Mouse (Mus musculus) urinary bladder, adult 2 months (tissue): ENCODE results near the gene Spata2. TPM values are rescaled to one million over a fixed set of nuclear protein-coding genes. Genes with fewer than 3 reads are reported as not detected.

Experiments used
- DNase-seq: peaks from one replicate; pipeline ENCODE4 v3.0.0; 2022; ENCODE audit warnings: low spot score
- polyA plus RNA-seq: library from polyadenylated mRNA; depleted of rRNA; stranded (reverse); fragments of >200 nt; gene quantifications from 2 replicates; pipeline ENCODE4 v1.2.3, GENCODE M21; 2012

The Spata2 gene
- polyA plus RNA-seq, 1 experiment, result 15.2 TPM

DNA sequence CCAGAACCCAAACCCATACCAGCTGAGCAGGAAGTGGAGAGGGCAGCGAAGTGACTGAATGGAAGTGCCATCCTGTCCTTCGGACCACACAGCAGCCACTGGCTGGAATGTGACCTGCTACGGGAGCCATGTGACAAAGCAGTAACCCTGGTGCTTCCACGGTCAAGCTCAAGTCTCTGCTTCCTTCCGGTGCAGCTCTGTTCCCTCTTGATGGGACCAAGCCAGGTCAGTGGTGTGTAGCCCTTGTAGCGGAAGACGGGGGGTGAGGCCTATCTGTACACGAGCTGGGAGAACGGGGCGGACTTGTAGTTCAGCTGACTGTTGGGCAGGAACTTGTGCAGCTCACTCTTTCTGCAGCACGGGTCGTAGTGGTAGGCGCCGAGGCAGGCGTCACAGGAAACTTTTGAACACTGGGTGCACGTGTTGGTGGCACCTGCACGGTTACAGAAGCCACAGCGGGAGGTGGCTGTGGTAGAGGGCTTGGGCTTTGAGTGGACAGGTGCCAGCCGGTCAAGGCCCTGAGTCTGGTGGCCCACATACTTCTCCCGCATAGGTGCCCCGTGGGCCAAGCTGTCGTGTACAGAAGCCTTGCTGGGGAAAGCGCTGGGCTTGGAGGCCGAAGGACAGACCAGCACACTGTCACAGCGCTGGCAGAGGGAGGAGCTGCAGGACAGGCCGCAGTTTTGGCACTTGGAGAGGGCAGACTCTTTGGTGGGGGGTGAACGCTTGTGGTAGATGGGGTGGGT, 9.4 kb downstream of the Spata2 start:
- no peak for DNase-seq

- no peak for DNase-seq
Observed at GRCm38 (mm10) chr2:167482681-167483080, 10.0 kb downstream of the Spata2 start.

DNA sequence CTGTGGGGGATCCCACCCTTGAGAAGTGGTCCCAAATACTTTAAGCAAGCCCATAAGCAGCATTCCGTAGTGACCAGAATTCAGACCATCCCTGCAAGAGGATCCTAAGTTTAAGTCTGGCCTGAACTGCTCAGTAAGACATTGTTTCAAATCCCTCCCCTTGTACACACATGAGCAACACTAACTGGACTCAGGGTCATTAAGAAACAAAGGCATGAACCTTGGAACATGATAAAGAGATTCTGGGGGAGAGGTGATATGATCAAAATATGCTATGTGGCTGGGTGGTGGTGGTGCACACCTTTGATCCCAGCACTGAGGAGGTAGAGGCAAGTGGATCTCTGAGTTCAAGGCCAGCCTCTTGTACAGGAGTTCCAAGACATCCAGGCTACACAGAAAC, 13.2 kb downstream of the Spata2 start:
- no peak for DNase-seq

DNA sequence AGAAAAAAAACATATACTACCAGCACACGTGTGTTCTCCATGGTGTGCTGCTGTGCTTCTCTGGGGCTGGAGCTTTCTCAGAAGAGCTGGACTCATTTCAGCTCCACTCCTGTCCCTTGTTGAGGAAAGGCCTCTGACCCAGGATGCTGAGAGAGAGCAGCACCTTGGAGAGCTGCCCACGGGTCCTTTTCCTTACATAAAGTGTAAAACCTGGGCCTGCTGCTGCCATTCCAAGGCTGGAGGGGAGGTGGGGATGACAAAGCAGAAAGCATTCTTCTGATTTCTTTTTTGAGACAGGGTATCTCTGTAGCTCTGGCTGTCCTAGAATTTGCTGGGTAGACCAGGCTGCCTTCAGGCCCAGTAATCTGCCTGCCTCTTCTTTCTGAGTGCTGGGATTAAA, 14.6 kb downstream of the Spata2 start:
- no peak for DNase-seq

DNA sequence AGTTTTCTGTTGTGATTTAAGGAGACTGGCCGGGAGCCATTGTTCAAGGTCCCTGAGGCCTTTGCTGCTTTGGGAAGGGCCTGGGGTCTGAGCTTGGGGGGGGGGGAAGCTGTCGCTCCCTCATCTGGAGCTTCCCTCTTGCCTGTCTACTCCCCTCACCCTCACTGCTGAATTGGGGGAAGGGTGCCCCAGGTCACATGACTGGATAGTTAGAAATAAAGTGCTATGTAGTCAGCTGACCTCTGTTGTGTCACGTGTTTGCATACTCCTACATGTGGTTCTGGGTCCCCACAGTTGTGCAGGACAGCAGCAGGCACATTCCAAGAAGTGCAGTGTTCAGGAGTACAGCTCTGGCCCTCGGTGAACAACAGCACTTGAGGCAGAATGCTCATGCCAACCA, 15.9 kb downstream of the Spata2 start:
- DNase-seq, result no peak

DNA sequence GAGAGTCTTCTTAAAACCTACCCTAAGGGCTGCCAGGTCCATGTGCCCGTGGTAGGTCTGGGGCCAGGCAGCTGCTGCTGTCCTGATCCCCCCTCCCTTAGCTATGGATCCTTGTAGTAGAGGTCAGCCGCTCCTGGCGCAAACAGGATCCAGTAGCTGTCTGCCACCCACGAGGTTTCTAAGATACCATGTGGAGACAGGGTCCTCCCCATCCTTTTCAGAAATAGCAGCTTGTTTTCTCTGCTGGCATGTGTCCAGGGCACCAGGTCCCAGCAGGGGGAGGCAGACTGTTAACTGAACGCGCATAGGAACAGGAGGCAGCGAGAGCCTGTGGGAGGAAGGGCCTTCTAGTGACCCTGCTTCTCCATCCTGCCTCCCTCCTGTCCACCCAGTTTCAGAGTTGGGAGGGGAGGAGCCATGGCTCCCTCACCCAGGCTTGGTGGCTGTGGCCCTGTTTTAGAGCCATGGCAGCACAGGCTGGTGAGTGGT, 16.4 kb downstream of the Spata2 start:
- DNase-seq, result no peak

GRCm38 (mm10) chr2:167475596-167475995, 17.1 kb downstream of the Spata2 start:
- no peak for DNase-seq

- DNase-seq, result no peak
Observed at GRCm38 (mm10) chr2:167474218-167474617, 18.5 kb downstream of the Spata2 start.

DNA sequence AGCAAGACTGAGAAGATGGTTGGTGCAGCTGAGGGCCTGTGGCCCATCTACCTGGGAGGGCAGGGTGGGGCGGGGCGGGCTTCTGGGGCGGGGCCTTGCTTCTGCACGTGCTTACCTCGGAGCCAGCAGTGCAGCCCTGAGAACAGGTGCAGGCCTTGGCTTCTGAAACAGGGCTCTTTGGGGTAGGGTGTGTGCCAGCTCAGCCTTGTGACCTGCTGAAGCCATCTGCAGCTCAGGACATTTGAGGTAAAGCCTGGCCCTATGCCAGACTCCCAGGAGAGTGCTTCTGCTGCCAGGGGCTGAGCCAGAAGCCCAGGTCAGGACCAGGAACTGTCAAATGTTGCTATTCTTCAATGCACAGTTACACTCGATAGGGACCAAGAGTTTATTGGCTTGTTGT, 21.1 kb downstream of the Spata2 start:
- no peak for DNase-seq

DNA sequence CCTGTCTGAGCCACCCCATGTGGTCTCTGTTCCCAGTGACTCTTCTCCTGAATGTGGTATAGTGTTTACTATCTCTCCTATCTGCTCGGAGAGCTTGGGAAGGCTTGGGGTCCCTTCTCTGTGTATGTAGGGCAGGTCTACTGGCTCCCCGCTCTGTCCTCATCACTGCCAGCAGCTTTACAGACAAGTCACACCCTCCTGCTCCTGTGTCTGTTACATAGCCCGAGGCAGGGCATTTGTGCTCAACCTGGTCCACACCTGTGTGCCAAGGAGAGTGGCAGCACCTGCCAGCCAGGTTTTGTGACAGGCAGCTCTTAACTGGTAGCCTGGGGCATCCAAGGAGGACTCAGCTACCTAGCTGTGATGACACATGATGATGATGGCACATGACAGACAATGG, 22.1 kb downstream of the Spata2 start:
- no peak for DNase-seq

DNA sequence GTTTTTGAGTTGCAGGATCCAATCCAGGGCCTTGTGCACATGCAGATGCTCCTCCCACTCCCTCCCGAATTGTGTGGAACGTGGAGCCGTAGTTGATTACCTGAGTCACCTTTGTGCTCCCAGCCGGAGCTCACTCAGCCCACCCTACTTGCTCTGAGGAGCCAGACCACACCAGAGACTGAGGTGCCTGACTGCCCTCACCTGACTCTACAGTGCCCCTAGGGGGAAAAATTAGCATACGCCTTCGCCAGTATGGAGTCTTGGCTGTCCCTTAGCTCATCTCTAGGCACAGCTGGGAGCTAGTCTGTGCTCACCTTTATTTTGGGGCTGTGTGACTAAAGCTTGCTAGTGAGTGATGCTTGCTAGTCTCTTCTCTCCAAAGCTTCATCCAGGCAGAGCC, 24.2 kb downstream of the Spata2 start:
- no peak for DNase-seq

DNA sequence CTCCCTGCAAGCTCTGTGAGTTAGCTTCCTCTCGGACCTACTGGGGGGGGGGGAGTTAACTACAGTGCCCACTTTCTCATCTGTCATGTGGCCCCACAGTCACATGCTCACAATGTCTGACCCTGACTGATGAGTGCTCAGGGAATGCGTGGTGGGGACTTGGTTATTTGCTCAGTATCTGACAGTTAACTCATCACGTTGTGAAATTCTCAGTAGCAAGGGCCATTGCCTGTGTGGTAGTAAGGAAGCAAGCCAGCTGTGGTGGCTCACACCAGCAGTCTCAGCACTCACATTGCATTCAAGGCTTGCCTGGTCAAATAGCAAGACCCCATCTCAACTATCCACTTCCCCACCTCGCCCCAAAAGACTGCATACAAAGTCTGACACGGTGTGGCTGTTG, 25.5 kb downstream of the Spata2 start:
- DNase-seq, result no peak

DNA sequence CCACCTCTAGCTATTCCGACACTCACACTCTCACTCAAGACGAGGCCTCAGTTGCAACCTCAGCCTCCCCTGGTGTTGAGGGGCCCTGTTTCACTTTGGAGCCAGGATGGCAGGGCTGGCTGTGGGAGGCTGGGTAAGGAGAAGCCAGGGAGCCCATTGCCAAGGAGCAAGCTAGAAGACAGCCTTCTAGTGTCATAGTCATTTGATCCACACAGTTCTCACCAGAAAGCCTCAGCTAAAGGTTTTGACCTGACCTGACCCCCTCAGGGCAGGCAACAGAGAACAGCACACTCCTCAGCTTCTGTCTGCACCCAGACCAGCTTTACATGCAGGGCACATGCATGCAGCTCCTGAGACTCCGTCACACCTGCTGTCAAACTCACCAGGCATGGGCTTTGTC, 26.7 kb downstream of the Spata2 start:
- DNase-seq, result no peak

DNA sequence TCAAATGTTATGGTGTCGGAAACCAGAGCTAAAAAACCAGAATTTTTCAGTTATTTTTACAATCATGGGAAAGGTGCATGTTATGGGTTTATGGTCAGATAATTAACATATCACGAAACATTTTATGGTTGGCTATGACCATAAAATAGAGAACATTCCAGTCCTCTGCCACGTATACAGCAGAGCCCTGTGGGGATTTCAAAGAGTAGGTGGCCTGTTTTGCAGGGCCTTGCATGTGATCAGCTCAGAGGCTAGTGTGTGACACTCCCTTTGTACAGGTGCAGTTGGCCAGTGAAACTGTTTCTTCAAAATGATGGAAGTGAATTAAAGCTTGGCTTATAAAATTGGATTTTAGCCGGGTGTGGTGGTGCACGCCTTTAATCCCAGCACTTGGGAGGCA, 28.9 kb downstream of the Spata2 start:
- no peak for DNase-seq

DNA sequence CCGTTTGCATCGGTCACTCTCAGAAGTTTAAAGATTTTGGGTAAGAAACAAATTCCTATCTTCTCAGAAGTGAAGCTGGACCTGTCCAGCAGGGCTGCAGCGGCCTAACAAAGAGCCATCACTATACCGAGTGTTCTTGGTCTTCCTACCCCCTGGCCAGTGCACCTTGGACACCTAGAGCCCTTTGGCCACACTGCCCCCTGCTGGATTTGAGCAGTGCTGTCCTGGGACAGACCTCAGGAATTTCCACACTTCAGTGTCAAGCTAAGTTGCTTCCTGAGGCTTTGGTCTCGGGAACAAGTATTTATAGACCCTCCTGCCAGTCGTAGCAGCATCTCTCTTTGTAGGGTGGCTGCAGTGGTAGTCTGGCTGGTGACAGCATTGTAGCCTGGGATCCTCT, 29.7 kb downstream of the Spata2 start:
- DNase-seq, result no peak

DNA sequence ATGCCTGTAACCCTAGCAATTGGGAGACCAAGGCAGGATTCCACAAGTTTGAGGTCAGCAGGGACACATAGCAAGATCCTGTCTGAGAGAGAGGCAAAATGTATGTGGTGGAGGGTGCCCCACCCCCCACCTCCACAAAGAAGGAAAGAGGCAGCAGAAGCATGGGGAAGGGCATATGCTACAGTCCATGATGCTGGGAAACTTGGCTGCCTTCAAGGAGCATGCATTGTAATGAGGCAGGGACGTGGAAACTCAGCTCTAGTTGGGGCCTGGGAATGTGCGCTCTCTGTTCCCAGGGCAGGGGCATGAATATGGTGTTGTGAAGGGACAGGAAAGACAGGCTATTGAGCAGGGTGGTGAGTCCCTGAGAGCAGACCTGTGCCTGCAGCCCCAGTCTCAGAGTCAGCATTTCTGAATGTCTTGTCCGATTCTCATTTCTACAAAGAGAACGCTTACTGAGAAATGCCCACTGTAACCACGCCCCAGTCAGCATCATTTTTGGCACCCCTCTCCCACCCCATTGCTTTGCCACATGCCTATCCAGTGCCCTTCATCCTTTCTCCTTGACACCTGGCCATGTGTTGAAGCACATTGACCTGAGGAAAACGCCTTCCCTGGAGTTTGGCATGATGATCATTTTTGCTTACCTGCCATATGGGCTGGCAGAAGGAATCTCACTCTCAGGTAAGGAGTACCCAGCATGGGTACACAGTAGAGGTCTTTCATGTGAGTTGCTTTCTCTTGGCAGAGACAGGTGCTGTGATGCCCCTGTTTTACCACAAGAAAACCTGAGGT, 33.4 kb downstream of the Spata2 start:
- no peak for DNase-seq

DNA sequence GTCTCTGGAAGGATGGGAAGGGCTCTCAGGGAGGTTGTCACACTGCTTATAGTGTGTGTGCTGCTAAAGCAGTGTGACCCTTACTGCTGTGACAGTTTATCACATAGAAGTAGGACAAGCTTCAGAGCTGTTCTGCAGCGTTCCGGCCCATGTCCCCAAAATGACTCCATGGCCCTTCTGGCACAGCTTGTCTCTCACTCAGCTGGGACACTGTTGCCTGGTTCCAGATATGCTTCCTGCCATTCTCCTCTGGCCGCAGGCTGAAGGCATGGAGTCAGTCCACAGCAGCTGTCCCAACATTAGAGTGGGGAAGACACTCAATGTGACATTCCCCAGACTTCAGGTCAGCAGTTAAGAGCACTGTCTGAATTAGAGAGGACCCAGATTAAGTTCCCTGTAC, 34.1 kb downstream of the Spata2 start:
- no peak for DNase-seq

DNA sequence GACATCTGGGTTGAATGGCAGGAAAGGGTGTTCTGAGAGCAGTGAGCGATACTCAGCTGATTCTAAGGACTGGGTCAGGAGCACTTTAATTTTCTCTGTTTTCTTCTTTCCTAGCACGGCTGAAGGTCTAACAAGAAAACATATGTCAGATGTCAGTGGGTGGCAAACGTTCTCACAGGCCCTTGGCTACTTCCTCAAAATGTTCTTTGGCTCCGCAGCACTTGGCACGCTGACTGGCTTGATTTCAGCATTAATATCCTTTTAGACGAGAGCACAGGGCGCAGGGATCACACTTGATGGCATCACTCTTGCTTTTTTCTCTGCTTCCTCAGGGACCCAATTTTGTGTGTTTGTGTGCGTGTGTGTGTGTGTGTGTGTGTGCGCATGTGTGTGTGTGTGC, 35.5 kb downstream of the Spata2 start:
- DNase-seq, result no peak

GRCm38 (mm10) chr2:167456361-167457020, 36.2 kb downstream of the Spata2 start:
- no peak for DNase-seq

- DNase-seq, result no peak
Observed at GRCm38 (mm10) chr2:167453814-167454213, 38.9 kb downstream of the Spata2 start.

DNA sequence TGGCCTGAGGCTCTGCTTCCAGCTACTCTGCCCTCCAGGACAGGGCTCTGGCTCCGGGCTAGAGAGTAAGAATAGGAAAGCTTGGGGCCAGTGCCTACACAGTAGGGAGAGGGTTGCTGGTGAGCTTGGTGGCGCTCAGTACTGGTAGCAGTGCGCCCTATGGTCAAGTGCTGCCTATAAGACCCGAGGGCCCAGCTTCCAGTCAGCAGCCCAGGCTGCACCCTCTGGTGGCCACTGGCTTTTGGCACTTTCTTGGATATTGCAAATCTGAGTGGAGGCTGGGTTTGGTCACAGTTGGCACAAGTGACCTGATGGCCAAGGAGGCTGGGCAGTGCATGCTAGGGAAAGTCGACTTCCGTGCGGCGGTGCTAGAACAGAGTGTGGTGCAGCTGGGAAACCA, 42.0 kb downstream of the Spata2 start:
- DNase-seq, result no peak

- DNase-seq, result no peak
Observed at GRCm38 (mm10) chr2:167449331-167450275, 43.1 kb downstream of the Spata2 start.
